Mouse (Mus musculus) macrophage (primary cell): ENCODE results near the gene Eif2ak4. TPM values are rescaled to one million over a fixed set of nuclear protein-coding genes. Genes with fewer than 3 reads are reported as not detected.

Source experiments
- H3K27ac ChIP-seq: fragments of 350-480 bp; formaldehyde crosslinking; 2 replicates; pipeline ENCODE4 v1.9.0; 2021
- H3K36me3 ChIP-seq: fragments of 350-480 bp; formaldehyde crosslinking; 2 replicates; pipeline ENCODE4 v1.9.0; 2021; ENCODE audit errors: inconsistent target
- H3K4me3 ChIP-seq: fragments of 350-480 bp; formaldehyde crosslinking; 2 replicates; pipeline ENCODE4 v1.9.0; 2021; ENCODE audit errors: inconsistent target
- H3K79me2 ChIP-seq: fragments of 350-480 bp; formaldehyde crosslinking; 2 replicates; pipeline ENCODE4 v1.9.0; 2021; ENCODE audit errors: inconsistent target
- WGBS: methylation state at CpG from one replicate; pipeline ENCODE4 v1.1.7; 2026; ENCODE audit warnings: inconsistent platforms; ENCODE audit not compliant: missing documents; 5-methylcytosine and 5-hydroxymethylcytosine counted together
- polyA plus RNA-seq: library from polyadenylated mRNA; stranded (reverse); fragments of 250-400 nt; gene quantifications from 3 replicates; pipeline ENCODE4 v1.2.4, GENCODE M21; 2018; ENCODE audit warnings: inconsistent platforms

The Eif2ak4 gene
- polyA plus RNA-seq, 1 experiment from 2014 or later, result 9.4 TPM

DNA sequence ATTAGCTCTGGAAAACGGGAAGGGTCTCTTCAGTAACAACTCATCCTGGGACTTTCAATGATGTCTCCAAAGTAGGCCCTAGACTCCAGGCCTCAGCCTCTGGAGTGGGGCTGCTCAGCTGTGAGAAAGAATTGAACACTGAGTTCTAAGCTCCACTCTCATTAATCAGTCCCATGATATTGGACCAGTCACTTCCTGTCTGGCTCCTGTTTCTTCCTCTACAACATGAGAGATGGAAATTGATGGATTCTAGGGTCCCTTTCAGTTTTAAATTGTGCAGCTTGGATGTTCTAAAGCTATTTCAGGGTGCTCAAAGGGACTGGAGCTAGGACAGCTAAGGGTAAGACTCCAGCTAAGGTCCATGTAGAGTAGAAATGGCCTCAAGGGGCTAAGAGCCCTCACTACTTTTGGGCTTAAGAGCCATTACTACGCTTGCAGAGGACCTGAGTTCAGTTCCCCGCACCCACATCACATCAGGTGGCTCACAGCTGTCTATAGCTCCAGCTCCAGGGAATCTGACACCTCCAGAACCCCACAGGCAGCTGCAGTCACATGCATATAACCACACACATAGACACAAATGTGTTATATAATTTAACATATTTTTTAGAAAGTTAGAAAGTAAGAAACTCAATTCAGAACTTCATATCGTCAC, 103.5 kb downstream of the Eif2ak4 start:
- Histone ChIP-seq H3K36me3 (no peaks in the 10 kb centered on the region), H3K27ac (no peak overlapping the region), H3K79me2 (no peaks in the 10 kb centered on the region), H3K4me3 (no peak overlapping the region)
- 82% methylated on average over 4 of the region's 4 CpGs for WGBS

DNA sequence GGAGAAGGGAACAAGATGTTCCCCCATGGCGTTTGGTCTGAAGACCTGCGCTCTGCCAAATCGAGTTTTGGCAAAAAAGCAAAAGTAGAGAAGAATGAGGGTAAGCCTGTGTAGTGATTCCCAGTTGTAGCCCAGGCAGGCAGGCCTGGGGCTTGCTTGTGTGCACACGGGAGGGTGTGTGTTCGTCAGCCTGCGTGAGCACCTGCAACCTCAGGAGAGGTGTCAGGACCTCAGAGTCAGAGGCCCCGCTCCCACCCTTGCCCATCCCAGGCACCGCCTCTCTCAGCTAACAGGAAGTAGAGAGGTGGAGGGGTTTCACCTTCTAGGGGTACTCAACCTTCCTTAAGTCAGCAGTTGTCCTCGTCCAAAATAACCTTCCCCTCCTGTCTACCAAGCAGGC, 106.6 kb downstream of the Eif2ak4 start:
- Histone ChIP-seq H3K4me3 (no peak overlapping the region), H3K79me2 (no peaks in the 10 kb centered on the region), H3K36me3 (no peaks in the 10 kb centered on the region), H3K27ac (no peak overlapping the region)
- WGBS, result 71% methylated on average over 9 of the region's 9 CpGs

DNA sequence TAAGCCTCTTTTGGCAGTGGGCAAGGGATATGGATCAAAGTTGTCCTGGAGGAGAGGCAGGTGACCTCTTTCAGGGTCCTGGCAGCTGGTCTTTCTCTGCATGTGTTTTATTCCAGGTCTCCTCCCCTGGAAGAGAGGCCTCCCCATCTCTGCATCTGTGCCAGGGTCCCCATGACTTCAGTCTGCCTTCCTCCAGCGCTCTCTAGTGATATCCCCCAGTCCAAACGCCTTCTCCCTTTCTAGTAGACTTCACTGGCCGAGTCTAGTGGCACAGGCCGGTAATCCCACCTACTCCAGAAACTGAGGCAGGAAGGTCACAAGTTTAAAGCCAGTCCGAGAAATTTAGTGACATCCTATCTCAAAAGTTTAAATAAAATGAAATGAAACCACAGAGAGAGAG, 109.5 kb downstream of the Eif2ak4 start:
- no peak overlapping the region for H3K4me3 ChIP-seq
- no peaks in the 10 kb centered on the region for H3K36me3 ChIP-seq
- H3K79me2 ChIP-seq, result no peaks in the 10 kb centered on the region
- H3K27ac ChIP-seq, result no peak overlapping the region
- WGBS, result 96% methylated on average over 5 of the region's 5 CpGs

DNA sequence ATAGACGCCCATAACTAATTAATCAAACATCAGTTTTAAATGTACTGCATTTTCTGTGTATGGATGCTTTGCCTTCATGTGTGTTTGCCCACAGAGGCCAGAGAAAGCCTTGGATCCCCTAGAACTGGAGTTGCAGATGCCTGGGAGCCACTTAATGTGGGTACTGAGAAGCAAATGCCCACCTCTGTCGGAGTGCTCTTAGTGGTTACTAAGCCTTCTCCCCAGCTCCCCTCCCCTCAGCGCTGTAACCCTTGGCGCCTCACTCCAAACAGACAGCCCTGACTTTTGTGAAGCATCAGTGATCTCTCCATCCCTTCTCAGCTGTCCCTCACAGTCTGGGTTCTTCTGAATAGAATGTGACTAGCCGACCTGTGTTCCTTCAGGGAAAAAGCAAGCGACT, 110.1 kb downstream of the Eif2ak4 start:
- Histone ChIP-seq H3K79me2 (no peaks in the 10 kb centered on the region), H3K36me3 (no peaks in the 10 kb centered on the region), H3K27ac (no peak overlapping the region), H3K4me3 (no peak overlapping the region)
- WGBS, result 92% methylated on average over 6 of the region's 6 CpGs

DNA sequence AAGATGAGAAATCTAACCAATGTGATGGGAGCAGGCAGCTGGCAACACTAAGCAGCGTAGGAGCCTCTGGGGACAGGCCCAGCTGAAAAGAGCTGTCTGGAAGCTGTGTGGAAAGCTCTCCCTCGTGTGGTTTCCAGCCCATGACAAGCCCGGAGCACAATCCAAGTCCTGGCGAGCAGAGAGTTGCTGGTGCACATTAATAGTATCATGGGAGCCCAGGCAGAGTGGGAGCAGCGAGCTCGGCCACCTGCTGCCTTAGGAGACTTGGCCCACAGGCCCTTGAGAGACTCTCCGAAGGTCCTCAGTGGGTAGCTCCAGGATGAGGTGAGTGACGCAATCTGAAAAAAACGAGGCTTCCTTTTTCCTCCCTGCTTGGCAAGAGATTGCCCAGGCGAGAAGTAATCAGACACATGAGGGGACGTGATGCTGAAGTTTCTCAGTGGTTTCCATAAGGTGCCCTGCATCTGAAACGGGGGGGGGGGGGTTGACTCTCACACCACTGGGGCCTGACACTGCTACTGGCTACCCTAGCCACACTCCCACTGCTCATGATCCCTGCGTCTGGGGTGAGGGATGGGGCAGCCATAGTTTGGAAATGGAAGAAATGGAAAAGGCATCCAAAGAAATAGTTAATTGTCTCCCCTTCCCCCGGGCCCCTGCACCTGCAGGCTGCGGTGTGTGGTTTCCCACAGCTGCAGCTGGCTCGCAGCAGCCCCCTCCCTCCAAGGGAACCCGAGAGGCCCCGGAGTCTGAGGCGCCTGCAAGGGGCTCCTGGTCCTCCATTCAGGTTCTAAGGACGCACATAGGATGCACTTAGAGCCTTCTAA, 110.9 kb downstream of the Eif2ak4 start:
- H3K27ac ChIP-seq, result no peak overlapping the region
- 24% methylated on average over 20 of the region's 20 CpGs for WGBS
- H3K79me2 ChIP-seq, result no peaks in the 10 kb centered on the region
- H3K4me3 ChIP-seq, result no peak overlapping the region
- no peaks in the 10 kb centered on the region for H3K36me3 ChIP-seq

DNA sequence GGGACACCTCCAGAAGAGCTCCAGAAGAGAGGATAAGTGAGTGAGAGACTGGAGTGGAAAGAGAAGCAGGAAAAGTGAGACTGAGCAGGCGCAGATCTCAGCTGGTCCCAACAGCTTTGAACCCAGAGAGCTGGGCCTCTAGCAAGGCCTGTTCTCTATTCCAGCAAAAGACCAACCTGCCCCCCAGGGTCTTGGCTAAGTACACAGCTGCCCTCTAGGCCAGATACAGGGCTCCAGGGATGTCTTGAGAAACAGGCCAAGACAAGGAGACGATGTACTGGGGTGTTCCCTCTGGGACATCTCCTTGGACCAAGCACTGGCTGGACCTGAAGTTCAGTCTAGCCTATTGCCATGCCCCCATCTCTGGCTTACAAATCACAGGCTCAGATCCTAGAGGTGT, 111.8 kb downstream of the Eif2ak4 start:
- WGBS, result 92% methylated on average over 2 of the region's 2 CpGs
- Histone ChIP-seq H3K36me3 (no peaks in the 10 kb centered on the region), H3K27ac (no peak overlapping the region), H3K79me2 (no peaks in the 10 kb centered on the region), H3K4me3 (no peak overlapping the region)

DNA sequence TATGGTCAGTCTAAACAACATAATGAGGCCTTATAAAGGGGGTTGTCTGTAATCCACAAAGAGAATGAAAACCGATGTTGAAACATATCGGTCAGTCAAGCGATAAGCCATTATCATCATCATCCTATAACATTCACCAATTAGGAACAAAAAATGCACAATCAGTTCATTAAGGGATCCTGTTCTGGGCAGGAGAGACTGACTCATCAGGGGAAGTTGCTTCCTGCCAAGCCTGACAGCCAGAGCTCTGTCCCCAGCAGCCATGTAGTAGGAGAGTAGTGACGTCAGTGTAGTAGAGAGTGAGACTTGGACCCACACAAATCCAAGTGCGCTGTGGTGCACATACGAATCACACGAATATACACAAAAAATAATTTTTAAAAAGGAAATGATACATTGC, 118.7 kb downstream of the Eif2ak4 start:
- WGBS, result 65% methylated on average over 7 of the region's 7 CpGs
- Histone ChIP-seq H3K36me3 (no peaks in the 10 kb centered on the region), H3K79me2 (no peaks in the 10 kb centered on the region), H3K4me3 (no peak overlapping the region), H3K27ac (no peak overlapping the region)

DNA sequence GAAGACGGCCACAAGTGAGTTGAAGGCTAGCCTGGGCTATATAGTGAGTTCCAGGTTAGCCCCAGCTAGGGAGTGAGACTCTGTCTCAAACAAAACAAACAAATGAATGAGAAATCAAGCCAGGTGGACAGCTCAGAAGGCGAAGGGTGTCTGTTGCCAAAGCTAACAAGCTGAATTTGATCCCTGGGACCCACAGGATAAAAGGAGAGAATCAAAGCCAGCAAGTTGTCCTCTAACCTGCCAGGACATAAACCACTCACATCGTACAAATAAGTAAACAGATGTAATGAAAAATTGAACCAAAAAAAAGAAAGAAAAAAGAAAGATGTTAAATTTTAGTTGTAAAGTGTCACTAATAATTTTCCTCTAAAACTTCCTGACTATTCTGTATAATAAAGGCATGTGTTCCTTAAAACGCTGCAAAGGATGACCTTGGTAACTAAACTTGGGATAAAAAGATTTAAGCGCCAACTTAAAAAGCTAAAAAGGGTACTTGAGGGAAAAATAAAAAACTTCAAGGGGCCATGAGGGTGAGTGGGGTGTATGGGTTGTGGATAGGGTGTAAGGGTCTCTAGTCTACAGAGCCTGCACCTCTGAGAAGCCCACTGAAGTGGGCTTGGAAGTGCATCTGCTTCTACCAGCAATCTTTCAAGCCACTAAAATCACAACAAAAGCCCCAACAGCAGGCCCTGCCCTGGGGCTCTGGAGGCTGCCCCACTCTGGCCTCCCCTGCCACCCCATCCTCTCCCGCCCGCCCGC, 121.4 kb downstream of the Eif2ak4 start:
- Histone ChIP-seq H3K4me3 (no peak overlapping the region), H3K27ac (no peak overlapping the region), H3K79me2 (no peaks in the 10 kb centered on the region), H3K36me3 (no peaks in the 10 kb centered on the region)
- WGBS, result 95% methylated on average over 7 of the region's 8 CpGs

DNA sequence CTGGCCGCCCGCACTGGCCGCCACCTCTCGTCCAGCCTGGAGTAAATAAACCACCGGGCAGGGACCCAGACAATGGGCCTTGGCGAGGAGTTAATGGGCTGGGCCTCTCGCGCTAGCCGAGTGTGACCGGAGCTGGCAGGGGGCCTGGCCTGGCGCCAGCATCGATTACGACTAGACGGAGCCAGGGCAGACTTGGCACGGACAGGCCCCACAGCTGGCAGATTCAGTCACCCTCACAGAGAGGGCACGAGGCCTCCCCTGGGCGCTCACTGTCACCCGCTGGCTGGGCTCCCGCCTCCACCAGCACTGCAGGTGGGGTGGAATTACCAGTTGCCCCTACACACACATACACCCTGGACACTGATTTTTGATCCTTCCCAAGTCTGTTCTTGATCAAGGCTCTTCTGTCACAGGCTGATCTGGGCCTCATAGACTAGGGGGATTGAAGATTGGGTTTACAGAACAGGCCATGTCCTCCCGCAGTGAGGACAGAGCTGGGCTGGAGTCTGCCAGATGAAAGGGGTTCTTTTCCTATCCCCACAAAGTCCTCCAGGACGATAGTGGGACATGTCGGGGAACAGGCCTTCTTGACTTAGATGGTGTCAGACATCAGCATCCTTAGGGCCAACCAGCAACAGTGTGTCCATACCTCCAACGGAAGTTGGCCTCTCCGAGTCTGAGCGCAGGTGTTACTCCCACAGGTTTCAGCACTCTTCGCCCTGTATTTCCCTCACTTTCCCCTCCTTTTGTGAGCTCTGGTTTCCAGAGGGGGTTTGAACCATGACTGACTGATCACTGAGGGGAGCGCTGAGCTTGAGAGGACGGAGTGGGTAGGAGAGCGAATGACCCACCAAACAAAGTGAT, 122.3 kb downstream of the Eif2ak4 start:
- Histone ChIP-seq H3K27ac (no peak overlapping the region), H3K36me3 (no peaks in the 10 kb centered on the region), H3K79me2 (no peaks in the 10 kb centered on the region), H3K4me3 (no peak overlapping the region)
- 90% methylated on average over 18 of the region's 29 CpGs for WGBS

DNA sequence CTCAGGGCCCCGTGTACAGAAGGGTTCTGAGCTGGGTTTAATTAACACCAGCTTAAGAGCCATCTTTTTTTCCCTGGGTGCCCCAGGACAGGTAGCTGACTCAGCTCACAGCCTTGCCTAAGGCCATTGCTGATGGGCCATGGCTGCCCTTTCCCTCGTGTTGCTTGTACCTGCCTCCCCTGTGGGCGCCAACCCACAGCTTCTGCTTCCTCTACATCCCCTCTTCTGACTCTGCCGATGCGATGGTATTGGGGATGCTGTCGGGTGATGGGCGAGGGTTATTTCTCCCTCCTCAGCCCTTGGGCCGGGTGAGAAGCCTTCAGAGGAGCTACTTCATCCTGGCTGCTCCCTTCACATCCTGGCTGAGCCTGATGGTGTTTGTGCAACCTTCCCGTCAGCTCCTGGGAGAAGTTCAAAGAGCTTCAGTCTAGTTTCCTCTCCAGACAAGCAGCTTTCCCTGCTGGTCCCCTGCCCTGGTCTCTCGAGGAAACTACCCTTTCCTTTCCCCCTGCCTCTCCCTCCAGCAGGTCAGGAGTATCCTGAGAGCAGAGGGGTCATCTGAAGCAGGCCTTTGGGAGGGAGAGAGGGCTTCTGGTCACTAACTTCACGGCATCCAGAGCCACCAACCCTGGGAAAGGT, 123.5 kb downstream of the Eif2ak4 start:
- Histone ChIP-seq H3K79me2 (no peaks in the 10 kb centered on the region), H3K4me3 (no peak overlapping the region), H3K27ac (no peak overlapping the region), H3K36me3 (no peaks in the 10 kb centered on the region)
- WGBS, result 45% methylated on average over 11 of the region's 11 CpGs

DNA sequence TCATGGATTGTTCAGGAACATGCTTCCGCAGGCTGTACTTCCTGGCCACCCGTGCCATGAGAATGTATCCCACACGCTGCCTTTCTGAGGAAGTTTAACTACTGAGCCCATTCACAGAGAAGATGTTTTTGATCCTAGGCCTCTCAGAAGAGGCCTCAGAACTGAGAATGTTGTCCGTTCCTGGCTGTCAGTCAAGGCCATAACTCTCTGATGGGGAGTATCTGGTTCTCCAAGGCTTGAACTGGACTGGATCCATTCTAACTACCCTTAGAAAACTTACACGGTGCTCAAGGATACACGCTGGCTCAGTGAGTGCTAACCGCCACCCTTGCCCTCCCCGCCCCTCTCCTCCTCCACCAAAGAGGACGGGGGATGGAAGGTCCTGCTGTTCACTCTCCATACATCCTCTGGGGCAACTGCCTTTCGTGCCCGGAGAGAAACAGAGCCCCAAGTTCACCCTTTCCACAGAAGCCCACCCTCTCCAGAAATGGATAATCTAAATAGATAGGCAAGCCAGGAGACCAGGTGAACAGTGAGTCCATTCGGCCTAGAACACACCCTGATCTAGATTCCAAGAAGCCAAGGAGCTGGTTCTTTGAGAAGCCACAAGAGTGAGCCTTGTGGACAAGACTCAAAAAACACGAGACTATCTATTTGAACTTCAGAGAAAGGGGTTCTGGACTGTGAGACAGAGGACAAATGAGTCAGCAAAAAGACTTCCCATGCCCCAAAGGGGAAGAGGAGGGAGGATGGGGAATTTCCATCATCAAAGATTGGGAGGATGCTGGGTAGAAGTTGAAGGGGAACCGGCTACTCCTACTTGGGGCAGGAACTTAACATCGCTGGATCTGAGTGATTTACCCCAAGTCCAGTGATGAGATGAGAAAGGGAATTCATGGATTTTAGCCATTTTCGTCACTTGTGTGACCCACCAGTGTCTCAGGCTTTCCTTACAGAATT, 124.3 kb downstream of the Eif2ak4 start:
- Histone ChIP-seq H3K27ac (peak overlapping the region; percentile 19), H3K4me3 (no peak overlapping the region), H3K79me2 (no peaks in the 10 kb centered on the region), H3K36me3 (no peaks in the 10 kb centered on the region)
- WGBS, result 71% methylated on average over 13 of the region's 16 CpGs

DNA sequence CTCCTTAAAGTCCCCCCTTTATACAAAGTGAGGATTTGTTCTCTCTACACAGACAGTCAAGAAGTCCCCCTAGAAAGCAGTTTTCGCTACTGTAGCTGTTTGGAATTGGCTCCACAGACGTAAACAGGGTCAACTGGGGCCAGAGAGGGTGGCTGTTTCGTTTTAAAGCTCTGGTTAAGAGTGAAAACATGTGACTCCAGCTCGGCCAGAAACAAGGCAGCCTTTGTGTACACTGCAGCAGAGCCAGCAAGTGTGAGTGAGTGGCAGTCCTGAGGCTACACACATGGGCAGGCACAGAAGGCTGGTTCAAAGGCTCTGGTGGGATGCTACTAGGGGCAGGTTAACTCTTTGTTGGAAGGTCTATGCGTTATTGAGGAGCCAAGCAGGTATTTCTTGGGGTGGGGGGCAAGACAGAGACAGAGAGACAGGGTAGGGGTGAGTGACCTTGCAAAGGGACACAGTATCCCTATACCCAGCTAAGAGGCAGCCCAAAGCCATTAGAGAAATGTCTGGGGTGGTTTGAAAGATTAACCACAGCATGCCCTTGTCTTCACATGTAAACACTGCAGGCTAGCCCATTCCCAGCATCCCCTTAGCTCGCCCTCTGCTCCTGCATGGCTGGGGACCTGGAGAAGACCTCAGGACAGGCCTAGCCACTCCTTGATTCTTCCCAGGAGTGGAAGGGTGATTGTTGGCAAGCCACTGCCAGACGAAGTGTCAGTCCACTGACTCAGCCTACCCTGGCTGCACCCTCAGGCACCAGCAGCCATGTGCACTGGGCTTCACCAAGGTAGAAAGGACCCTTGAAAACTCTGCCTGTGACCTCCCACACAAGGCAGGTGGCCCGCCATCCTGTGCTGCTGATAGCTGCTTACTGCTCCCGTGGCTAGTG, 131.9 kb downstream of the Eif2ak4 start:
- Histone ChIP-seq H3K36me3 (no peaks in the 10 kb centered on the region), H3K79me2 (no peaks in the 10 kb centered on the region), H3K27ac (peak overlapping the region; percentile 42), H3K4me3 (no peak overlapping the region)
- 56% methylated on average over 9 of the region's 9 CpGs for WGBS
